Mouse (Mus musculus) spleen, adult 2 months (tissue): ENCODE measurements at regions not wholly inside any gene's neighbourhood (a gene's known extent, or its start where the extent isn't known, plus 50 kb on each side); places are given as distances from the start of the nearest gene placed in this dataset.

Experiments
- DNase-seq, 2 experiments: peaks; one replicate each; pipeline versions ENCODE4 v3.0.0 to v3.0.0-alpha.2; 2012 to 2021; ENCODE audit warnings: low spot score in 2 of 2, low read depth in 1 of 2
- H3K27ac ChIP-seq: fragments of 200-500 bp; 2 replicates; pipeline ENCODE4 v1.5.1; 2012; ENCODE audit warnings: low read length, inconsistent platforms; ENCODE audit not compliant: insufficient read depth
- H3K27me3 ChIP-seq: fragments of 200-500 bp; 2 replicates; pipeline ENCODE4 v1.6.1; 2012; ENCODE audit warnings: mild to moderate bottlenecking, moderate library complexity, low read length, inconsistent platforms; ENCODE audit not compliant: control insufficient read depth, insufficient read depth
- H3K36me3 ChIP-seq: fragments of 200-500 bp; 2 replicates; pipeline ENCODE4 v1.6.1; 2012; ENCODE audit warnings: mild to moderate bottlenecking, low read length, inconsistent platforms; ENCODE audit not compliant: control insufficient read depth, insufficient read depth
- H3K4me1 ChIP-seq: fragments of 200-500 bp; 2 replicates; pipeline ENCODE4 v1.6.1; 2011; ENCODE audit warnings: inconsistent platforms; ENCODE audit not compliant: control insufficient read depth, insufficient read depth, insufficient read length
- H3K4me3 ChIP-seq: fragments of 200-500 bp; 2 replicates; pipeline ENCODE4 v1.5.1; 2011; ENCODE audit warnings: mild to moderate bottlenecking, inconsistent platforms; ENCODE audit not compliant: insufficient read depth, insufficient read length; ENCODE audit errors: extremely low read depth
- CTCF ChIP-seq: fragments of 200-500 bp; IDR thresholded peaks from 2 replicates; pipeline ENCODE4 v1.5.1; 2011; ENCODE audit warnings: mild to moderate bottlenecking, inconsistent platforms; ENCODE audit not compliant: insufficient read depth, insufficient read length, insufficient replicate concordance; ENCODE audit errors: extremely low read depth
- POLR2A ChIP-seq: fragments of 200-500 bp; IDR thresholded peaks from 2 replicates; pipeline ENCODE4 v1.6.1; 2011; ENCODE audit warnings: low read depth, low read length, inconsistent platforms
- WGBS: fragments of 180-500 bp; shearing (Covaris S2); methylation state at CpG from one replicate; pipeline ENCODE4 v1.1.7; 2018; 5-methylcytosine and 5-hydroxymethylcytosine counted together

- H3K27me3 ChIP-seq: no peaks in the 10 kb centered on the region
- 85% methylated on average over 7 of the region's 7 CpGs for WGBS
- H3K4me3 ChIP-seq: no peak overlapping the region
- no peak for TF ChIP-seq POLR2A
- no peak for TF ChIP-seq CTCF
- H3K27ac ChIP-seq: no peak overlapping the region
- no peak for DNase-seq
- H3K4me1 ChIP-seq: no peaks in the 10 kb centered on the region
- no peaks in the 10 kb centered on the region for H3K36me3 ChIP-seq
Observed at GRCm38 (mm10) chr16:9217361-9217760, 387.5 kb downstream of the 1810013L24Rik start.

DNA sequence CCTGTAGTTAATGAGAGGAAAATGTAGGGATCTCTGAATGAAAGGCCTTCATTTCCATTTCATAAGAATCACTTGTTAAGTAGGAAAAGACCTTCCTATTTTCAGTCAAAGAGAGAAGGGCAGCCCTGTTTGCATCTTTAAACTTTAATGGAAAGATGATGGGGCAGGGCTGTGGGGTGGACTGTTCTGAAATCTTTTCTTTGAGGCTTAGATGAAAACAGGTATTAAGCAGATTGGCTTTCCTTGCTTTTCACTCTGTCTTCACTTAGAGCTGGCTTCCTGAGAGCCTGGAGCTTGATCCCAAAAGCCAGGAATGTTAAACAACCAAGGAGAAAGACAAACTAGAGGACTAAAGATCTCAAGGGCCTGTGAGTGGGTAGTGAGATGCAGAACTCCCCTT lies 400.3 kb downstream of the 1810013L24Rik start:
- TF ChIP-seq POLR2A: no peak
- no peak for TF ChIP-seq CTCF
- H3K27me3 ChIP-seq: no peaks in the 10 kb centered on the region
- no peaks in the 10 kb centered on the region for H3K4me1 ChIP-seq
- no peak for DNase-seq
- H3K27ac ChIP-seq: no peak overlapping the region
- H3K36me3 ChIP-seq: no peaks in the 10 kb centered on the region
- H3K4me3 ChIP-seq: no peak overlapping the region

- TF ChIP-seq CTCF (no peak), POLR2A (no peak)
- 97% methylated on average over 4 of the region's 4 CpGs for WGBS
Observed at GRCm38 (mm10) chr16:9242099-9242498, 412.2 kb downstream of the 1810013L24Rik start.

DNA sequence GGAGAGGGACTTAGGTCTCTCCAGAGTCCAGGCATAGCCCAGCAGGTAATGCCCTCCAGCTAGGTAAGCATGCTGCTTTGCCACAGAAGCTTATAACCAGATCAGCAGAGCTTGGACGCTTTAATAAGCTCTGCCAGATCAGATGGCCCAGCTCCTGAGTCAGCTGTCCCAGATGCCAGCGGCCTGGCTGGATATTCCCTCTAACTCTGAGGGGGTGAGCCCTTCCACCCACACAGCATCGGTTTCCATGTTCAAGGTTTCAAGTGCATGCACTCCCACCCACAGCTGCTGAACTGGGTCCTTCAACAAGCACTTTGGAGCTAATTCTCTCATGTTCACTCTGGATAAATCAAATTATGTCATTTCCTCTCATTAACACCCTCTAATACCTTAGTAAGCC lies 417.3 kb downstream of the 1810013L24Rik start:
- Histone ChIP-seq H3K27me3 (no peaks in the 10 kb centered on the region), H3K36me3 (no peaks in the 10 kb centered on the region), H3K4me3 (no peak overlapping the region), H3K27ac (no peak overlapping the region), H3K4me1 (no peaks in the 10 kb centered on the region)
- TF ChIP-seq CTCF: no peak
- TF ChIP-seq POLR2A: no peak
- 81% methylated on average over 3 of the region's 3 CpGs for WGBS
- DNase-seq: no peak

More at GRCm38 (mm10) chr16:9242099-9242498, 412.2 kb downstream of the 1810013L24Rik start:
- Histone ChIP-seq H3K36me3 (no peaks in the 10 kb centered on the region), H3K27me3 (no peaks in the 10 kb centered on the region), H3K4me3 (no peak overlapping the region), H3K4me1 (no peaks in the 10 kb centered on the region), H3K27ac (no peak overlapping the region)
- no peak for DNase-seq

GRCm38 (mm10) chr16:9253054-9253453 lies 423.2 kb downstream of the 1810013L24Rik start:
- H3K27ac ChIP-seq: no peak overlapping the region
- no peaks in the 10 kb centered on the region for H3K36me3 ChIP-seq
- DNase-seq: no peak
- H3K4me1 ChIP-seq: no peaks in the 10 kb centered on the region
- no peak for TF ChIP-seq CTCF
- TF ChIP-seq POLR2A: no peak
- 70% methylated on average over 1 of the region's 1 CpGs for WGBS
- no peak overlapping the region for H3K4me3 ChIP-seq
- no peaks in the 10 kb centered on the region for H3K27me3 ChIP-seq

- H3K4me3 ChIP-seq: no peak overlapping the region
Observed at GRCm38 (mm10) chr16:9255351-9255750, 425.5 kb downstream of the 1810013L24Rik start.

DNA sequence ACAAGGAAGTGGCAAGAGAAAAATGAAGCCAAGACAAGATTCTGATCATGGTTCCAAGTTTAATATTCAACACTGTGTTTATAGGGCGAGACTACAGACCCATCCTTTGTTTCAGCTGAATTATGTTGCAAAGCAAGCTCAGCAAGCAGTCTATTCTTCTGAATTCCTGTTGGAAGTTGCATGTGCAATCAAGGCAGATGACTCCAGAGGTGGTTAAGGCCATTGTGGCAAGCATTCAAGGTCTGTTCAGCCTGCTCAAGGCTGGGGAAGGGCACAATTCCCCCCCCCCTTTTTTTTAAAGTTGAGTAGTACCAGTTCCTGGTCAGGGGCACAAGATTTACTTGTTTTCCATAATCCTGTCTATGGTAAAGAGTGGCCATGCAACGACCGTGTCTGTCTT lies 431.1 kb downstream of the 1810013L24Rik start:
- WGBS: 76% methylated on average over 3 of the region's 3 CpGs
- no peaks in the 10 kb centered on the region for H3K4me1 ChIP-seq
- no peak for DNase-seq
- no peak overlapping the region for H3K4me3 ChIP-seq
- TF ChIP-seq POLR2A (no peak), CTCF (no peak)
- H3K36me3 ChIP-seq: no peaks in the 10 kb centered on the region
- H3K27ac ChIP-seq: no peak overlapping the region
- no peaks in the 10 kb centered on the region for H3K27me3 ChIP-seq

More at GRCm38 (mm10) chr16:9255351-9255750, 425.5 kb downstream of the 1810013L24Rik start:
- TF ChIP-seq CTCF (no peak), POLR2A (no peak)
- H3K27me3 ChIP-seq: no peaks in the 10 kb centered on the region
- H3K27ac ChIP-seq: no peak overlapping the region
- 48% methylated on average over 3 of the region's 3 CpGs for WGBS
- H3K36me3 ChIP-seq: no peaks in the 10 kb centered on the region
- no peak for DNase-seq
- H3K4me1 ChIP-seq: no peaks in the 10 kb centered on the region
